Mouse (Mus musculus) heart, adult 2 months (tissue): ENCODE results near the gene Btn1a1.

Experiments used
- CTCF ChIP-seq: fragments of 200-600 bp; IDR thresholded peaks from 2 replicates; pipeline ENCODE4 v1.8.1; 2022; ENCODE audit warnings: antibody characterized with exemption, mild to moderate bottlenecking, moderate library complexity
- EP300 ChIP-seq: fragments of 200-500 bp; IDR thresholded peaks from 2 replicates; pipeline ENCODE4 v1.6.1; 2011; ENCODE audit warnings: low read depth, low read length, control low read depth; ENCODE audit not compliant: insufficient read depth

DNA sequence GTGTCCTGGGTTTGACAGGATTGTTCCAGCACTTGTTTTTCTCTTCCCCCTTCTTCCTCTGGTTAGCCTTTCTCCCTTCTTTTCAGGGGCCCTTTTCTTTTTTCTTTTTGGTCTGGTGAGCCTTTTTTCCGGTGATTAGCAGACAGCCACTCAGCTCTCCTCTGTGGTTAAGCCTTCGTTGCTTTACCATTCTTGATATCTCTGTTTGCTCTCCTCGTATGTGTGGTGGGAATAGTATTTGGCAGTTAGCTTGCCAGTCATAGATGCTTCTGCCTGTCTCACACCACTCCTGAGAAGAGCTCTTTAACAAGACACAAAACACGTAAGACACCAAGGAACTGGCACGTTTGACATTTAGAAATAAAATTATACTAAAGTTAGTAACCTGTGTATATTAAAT, 21.2 kb downstream of the Btn1a1 start:
- TF ChIP-seq CTCF, result no peak
- TF ChIP-seq EP300, result no peak
